Mouse (Mus musculus) macrophage (primary cell): Measurements from ENCODE around the gene Tsnaxip1. TPM values are rescaled to one million over a fixed set of nuclear protein-coding genes. Genes with fewer than 3 reads are reported as not detected.
"Not testable (repeated sequence)": the region's sequence is repeated elsewhere in the genome, so short reads cannot be mapped to it uniquely, and the experiment has no call there.

Experiments used
- H3K27ac ChIP-seq: fragments of 350-480 bp; formaldehyde crosslinking; 2 replicates; pipeline ENCODE4 v1.9.0; 2021
- H3K36me3 ChIP-seq: fragments of 350-480 bp; formaldehyde crosslinking; 2 replicates; pipeline ENCODE4 v1.9.0; 2021; ENCODE audit errors: inconsistent target
- H3K4me3 ChIP-seq: fragments of 350-480 bp; formaldehyde crosslinking; 2 replicates; pipeline ENCODE4 v1.9.0; 2021; ENCODE audit errors: inconsistent target
- H3K79me2 ChIP-seq: fragments of 350-480 bp; formaldehyde crosslinking; 2 replicates; pipeline ENCODE4 v1.9.0; 2021; ENCODE audit errors: inconsistent target
- WGBS: methylation state at CpG from one replicate; pipeline ENCODE4 v1.1.7; 2026; ENCODE audit warnings: inconsistent platforms; ENCODE audit not compliant: missing documents; 5-methylcytosine and 5-hydroxymethylcytosine counted together
- polyA plus RNA-seq: library from polyadenylated mRNA; stranded (reverse); fragments of 250-400 nt; gene quantifications from 3 replicates; pipeline ENCODE4 v1.2.4, GENCODE M21; 2018; ENCODE audit warnings: inconsistent platforms

Tsnaxip1 gene
- polyA plus RNA-seq, 1 experiment from 2014 or later: not detected

GRCm38 (mm10) chr8:105805346-105805745 is 22.2 kb upstream of the Tsnaxip1 start:
- peaks cover 10% of the 10 kb centered on the region for H3K36me3 ChIP-seq
- no peak overlapping the region for H3K27ac ChIP-seq
- peaks cover 99% of the 10 kb centered on the region for H3K79me2 ChIP-seq
- 90% methylated on average over 3 of the region's 3 CpGs for WGBS
- H3K4me3 ChIP-seq: no peak overlapping the region

GRCm38 (mm10) chr8:105805964-105806363 is 21.6 kb upstream of the Tsnaxip1 start:
- peaks cover 10% of the 10 kb centered on the region for H3K36me3 ChIP-seq
- no peak overlapping the region for H3K4me3 ChIP-seq
- H3K79me2 ChIP-seq: peaks cover 99% of the 10 kb centered on the region
- no peak overlapping the region for H3K27ac ChIP-seq
- no CpG with 5 or more reads among the region's 1 CpGs for WGBS

- Histone ChIP-seq H3K36me3 (peaks cover 10% of the 10 kb centered on the region), H3K79me2 (peaks cover 99% of the 10 kb centered on the region), H3K4me3 (no peak overlapping the region), H3K27ac (no peak overlapping the region)
- 93% methylated on average over 4 of the region's 5 CpGs for WGBS
Observed at GRCm38 (mm10) chr8:105807766-105808165, 19.8 kb upstream of the Tsnaxip1 start.

- Histone ChIP-seq H3K27ac (no peak overlapping the region), H3K36me3 (peaks cover 10% of the 10 kb centered on the region), H3K79me2 (peaks cover 99% of the 10 kb centered on the region), H3K4me3 (no peak overlapping the region)
- 92% methylated on average over 2 of the region's 2 CpGs for WGBS
Observed at GRCm38 (mm10) chr8:105808480-105808879, 19.1 kb upstream of the Tsnaxip1 start.

GRCm38 (mm10) chr8:105810245-105810786 is 17.2 kb upstream of the Tsnaxip1 start:
- H3K79me2 ChIP-seq: peaks cover 99% of the 10 kb centered on the region
- H3K4me3 ChIP-seq: no peak overlapping the region
- 62% methylated on average over 6 of the region's 6 CpGs for WGBS
- no peaks in the 10 kb centered on the region for H3K36me3 ChIP-seq
- H3K27ac ChIP-seq: no peak overlapping the region

- WGBS: 98% methylated on average over 10 of the region's 10 CpGs
- Histone ChIP-seq H3K79me2 (peaks cover 99% of the 10 kb centered on the region), H3K36me3 (no peaks in the 10 kb centered on the region), H3K27ac (no peak overlapping the region), H3K4me3 (no peak overlapping the region)
Observed at GRCm38 (mm10) chr8:105811061-105811460, 16.5 kb upstream of the Tsnaxip1 start.

GRCm38 (mm10) chr8:105811543-105811942 is 16.0 kb upstream of the Tsnaxip1 start:
- no peak overlapping the region for H3K27ac ChIP-seq
- WGBS: 94% methylated on average over 3 of the region's 3 CpGs
- peaks cover 99% of the 10 kb centered on the region for H3K79me2 ChIP-seq
- H3K4me3 ChIP-seq: no peak overlapping the region
- no peaks in the 10 kb centered on the region for H3K36me3 ChIP-seq

GRCm38 (mm10) chr8:105812511-105812910 is 15.0 kb upstream of the Tsnaxip1 start:
- Histone ChIP-seq H3K79me2 (peaks cover 98% of the 10 kb centered on the region), H3K27ac (no peak overlapping the region), H3K36me3 (no peaks in the 10 kb centered on the region), H3K4me3 (no peak overlapping the region)
- WGBS: 91% methylated on average over 5 of the region's 5 CpGs

GRCm38 (mm10) chr8:105813241-105813640 is 14.3 kb upstream of the Tsnaxip1 start:
- Histone ChIP-seq H3K4me3 (no peak overlapping the region), H3K79me2 (peaks cover 98% of the 10 kb centered on the region), H3K27ac (no peak overlapping the region), H3K36me3 (no peaks in the 10 kb centered on the region)
- WGBS: 98% methylated on average over 6 of the region's 6 CpGs

- Histone ChIP-seq H3K4me3 (no peak overlapping the region), H3K27ac (no peak overlapping the region), H3K79me2 (peaks cover 98% of the 10 kb centered on the region), H3K36me3 (peaks cover 18% of the 10 kb centered on the region; the same call in 1 of the 2 replicates)
- WGBS: 95% methylated on average over 3 of the region's 3 CpGs
Observed at GRCm38 (mm10) chr8:105819659-105820058, 7.9 kb upstream of the Tsnaxip1 start.

GRCm38 (mm10) chr8:105820925-105821324 is 6.6 kb upstream of the Tsnaxip1 start:
- Histone ChIP-seq H3K27ac (peak overlapping the region; percentile 42), H3K4me3 (no peak overlapping the region)

GRCm38 (mm10) chr8:105825506-105825905 is 2.0 kb upstream of the Tsnaxip1 start:
- Histone ChIP-seq H3K36me3 (peaks cover 17% of the 10 kb centered on the region; the same call in 1 of the 2 replicates), H3K79me2 (peaks cover 61% of the 10 kb centered on the region), H3K4me3 (peak overlapping the region; percentile 100), H3K27ac (peak overlapping the region; percentile 89)
- WGBS: 23% methylated on average over 4 of the region's 4 CpGs

More at GRCm38 (mm10) chr8:105820925-105821324, 6.6 kb upstream of the Tsnaxip1 start:
- Histone ChIP-seq H3K79me2 (peaks cover 94% of the 10 kb centered on the region), H3K36me3 (peaks cover 18% of the 10 kb centered on the region; the same call in 1 of the 2 replicates)
- WGBS: 100% methylated on average over 1 of the region's 1 CpGs

- 6% methylated on average over 3 of the region's 4 CpGs for WGBS
- peaks cover 8% of the 10 kb centered on the region; the same call in 1 of the 2 replicates for H3K36me3 ChIP-seq
- H3K4me3 ChIP-seq: peak overlapping the region; percentile 100
- peak overlapping the region; percentile 89 for H3K27ac ChIP-seq
- H3K79me2 ChIP-seq: peaks cover 53% of the 10 kb centered on the region
Observed at GRCm38 (mm10) chr8:105826379-105826778, 1.2 kb upstream of the Tsnaxip1 start.

GRCm38 (mm10) chr8:105833740-105834139 is 6.2 kb downstream of the Tsnaxip1 start:
- WGBS: 92% methylated on average over 2 of the region's 2 CpGs
- H3K4me3 ChIP-seq, H3K27ac ChIP-seq, H3K36me3 ChIP-seq, H3K79me2 ChIP-seq: not testable (repeated sequence)

- H3K4me3 ChIP-seq: no peak overlapping the region
- H3K79me2 ChIP-seq: no peaks in the 10 kb centered on the region
- no peaks in the 10 kb centered on the region for H3K36me3 ChIP-seq
- no peak overlapping the region for H3K27ac ChIP-seq
- WGBS: 30% methylated on average over 8 of the region's 11 CpGs
Observed at GRCm38 (mm10) chr8:105835318-105835717, 7.8 kb downstream of the Tsnaxip1 start.

GRCm38 (mm10) chr8:105836991-105837390 is 9.5 kb downstream of the Tsnaxip1 start:
- no peak overlapping the region for H3K27ac ChIP-seq
- no peaks in the 10 kb centered on the region for H3K79me2 ChIP-seq
- WGBS: 79% methylated on average over 6 of the region's 6 CpGs
- H3K36me3 ChIP-seq: no peaks in the 10 kb centered on the region
- H3K4me3 ChIP-seq: no peak overlapping the region
